Mouse (Mus musculus) cerebellum, adult 9-11 months (tissue): ENCODE measurements around the gene Lipc.

Source experiments
- DNase-seq: peaks from one replicate; pipeline ENCODE4 v3.0.0; 2022

Gene Lipc

DNA sequence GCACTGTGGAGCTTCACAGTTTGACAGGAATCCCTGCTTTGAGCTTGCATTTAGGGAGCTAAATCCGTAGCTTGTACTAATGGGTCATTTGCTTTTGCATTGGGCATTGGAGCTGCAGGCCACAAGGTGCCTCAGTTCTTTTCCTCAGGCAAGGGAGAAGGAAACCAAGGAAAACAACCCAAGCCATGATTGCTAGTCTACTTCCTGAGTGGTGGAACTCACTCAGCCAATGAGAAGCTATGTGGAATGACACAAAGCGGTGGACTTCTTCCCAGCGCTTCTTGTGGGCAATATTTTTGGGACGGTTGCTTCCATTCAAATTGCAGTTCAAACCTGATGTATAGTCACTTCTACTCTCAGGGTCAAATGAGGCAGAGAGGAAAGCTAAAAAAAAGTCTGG, at the start of gene Lipc:
Lipc (minus strand) TSS at position 101 of the 400 bp plus-strand sequence.
- DNase-seq, result no peak

DNA sequence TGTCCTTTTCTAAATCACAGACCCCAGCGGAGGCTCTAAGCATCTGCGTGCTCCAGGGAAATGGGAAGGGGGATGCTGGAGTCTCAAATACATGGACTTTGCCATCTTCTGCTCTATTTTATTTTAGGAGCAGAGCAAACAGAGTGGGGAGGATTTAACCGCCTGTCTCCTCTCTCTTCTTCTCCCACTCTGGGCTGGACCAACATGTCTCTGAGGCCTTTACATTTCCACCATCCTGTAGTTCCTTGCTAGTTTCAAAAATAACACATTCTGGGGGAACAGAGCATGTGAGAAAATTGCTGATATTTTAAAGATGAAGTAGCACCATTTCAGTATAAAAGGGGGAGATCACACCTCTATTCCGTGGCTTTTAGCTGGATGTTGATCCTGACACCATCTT, 47.1 kb upstream of the Lipc start:
- DNase-seq, result no peak

DNA sequence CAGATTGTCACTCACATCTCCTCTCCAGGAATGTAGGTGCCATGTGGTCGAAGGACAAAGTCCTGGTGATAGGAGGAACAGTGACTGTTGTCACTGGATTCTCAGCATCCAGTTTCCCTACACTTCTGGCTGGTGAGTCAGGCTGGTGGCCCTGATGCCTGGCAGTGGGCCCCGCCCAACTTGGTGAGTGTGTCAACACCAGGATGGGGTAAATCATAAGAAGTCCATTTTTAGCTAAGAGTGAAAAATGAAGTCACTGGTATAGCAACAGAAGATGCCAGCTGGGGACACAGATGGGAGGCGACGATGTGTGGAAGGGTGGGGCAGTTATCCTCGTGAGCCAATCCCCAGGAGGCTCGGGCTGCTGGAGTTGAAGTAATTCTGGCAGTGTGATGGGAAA, 46.7 kb upstream of the Lipc start:
- DNase-seq, result no peak

DNA sequence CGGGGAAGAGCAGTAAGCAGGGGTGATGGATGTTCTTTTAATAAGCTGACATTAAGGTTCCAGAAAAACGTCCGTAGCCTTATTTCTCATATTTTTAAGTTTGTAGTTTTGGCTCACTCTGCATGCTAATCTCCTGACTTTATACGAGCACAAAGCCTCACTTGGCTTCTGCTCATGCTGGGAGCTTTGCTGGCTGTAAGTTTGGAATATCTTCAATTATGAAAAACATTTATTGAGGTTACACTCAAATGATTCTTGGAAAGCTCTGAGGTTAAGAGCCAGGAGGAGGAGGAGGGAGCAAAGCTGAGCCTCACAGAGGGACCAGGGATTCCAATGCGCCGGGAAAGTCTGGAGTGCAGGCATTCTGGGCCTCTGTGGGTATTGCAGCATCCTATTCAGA, 41.3 kb upstream of the Lipc start:
- no peak for DNase-seq

DNA sequence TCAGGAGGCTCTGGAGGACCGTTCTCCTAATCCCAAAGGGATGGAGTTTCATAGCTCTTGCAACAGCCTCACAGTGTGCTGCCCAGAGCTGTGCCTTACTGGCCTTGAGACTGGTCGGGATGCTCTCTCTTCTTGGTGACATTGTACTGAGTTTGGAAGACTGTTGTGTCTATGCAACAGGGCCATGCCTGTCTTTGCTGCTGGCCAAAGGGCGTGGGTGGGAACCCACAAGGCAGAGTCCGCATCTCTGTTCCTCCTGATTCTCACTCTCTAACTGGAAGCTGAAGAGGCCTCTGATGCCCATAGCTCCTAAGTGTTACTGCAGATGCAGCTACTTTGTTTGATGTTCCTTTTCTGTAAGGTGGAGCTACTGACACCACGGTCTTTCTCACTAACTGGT, 39.4 kb upstream of the Lipc start:
- DNase-seq, result no peak

DNA sequence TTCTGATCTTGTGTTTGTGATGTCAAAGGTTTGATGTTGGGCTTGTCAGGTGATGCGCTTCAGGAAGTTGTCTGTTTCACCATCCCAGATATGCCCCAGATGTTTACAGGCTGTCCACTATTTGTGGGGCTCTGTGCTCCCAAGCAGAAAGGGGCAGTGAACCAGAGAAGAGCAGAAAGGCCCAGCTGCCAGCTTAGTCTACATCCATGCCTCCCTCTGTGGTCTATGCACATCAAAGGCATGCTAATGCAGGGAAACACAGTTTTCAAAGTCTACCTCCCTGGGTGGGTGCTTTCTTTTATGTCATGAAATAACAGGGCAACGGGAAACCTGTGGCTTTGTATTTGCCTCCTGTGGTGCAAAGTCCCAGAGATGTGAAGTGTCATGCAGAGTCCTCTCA, 35.2 kb upstream of the Lipc start:
- no peak for DNase-seq

DNA sequence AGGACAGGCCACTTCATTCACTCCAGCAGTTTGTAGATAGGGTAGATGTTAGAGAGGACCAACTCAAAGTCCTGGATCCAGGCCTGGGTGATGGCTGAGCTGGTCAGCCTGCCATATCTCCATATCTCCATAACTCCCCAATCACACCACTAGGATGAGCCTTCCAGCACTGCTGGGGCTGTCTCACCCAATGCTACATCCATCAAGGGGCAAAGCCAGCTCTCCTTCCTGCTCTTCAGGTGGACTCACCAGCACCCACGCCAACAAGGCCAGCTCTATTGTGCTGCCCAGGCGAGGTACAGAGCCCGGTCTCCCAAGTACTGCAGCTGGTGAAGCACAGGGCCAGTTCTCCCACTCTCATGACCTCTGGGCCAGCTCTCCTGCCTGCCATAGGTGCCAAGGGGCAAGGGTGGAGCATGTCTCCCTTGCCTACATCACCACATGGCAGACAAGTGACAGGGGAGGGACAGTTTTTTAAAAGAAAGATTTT, 31.0 kb upstream of the Lipc start:
- no peak for DNase-seq

DNA sequence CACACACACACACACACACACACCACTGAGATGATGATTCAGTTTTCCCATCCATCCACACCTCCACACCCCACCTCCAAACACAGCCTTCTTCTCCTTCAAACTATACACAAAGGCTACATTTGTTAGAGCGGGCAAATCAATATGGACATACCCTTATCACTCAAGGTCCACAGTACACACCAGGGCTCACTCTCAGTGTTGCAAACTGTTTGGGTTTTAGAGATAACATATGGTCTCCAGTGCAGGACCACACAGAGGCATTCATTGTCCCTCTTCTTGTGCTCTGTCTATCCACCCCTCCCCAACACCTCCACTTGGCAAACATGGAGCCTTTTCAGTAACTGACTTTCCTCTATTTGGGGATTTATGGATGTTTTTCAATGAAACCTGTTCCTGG, 29.7 kb upstream of the Lipc start:
- no peak for DNase-seq

DNA sequence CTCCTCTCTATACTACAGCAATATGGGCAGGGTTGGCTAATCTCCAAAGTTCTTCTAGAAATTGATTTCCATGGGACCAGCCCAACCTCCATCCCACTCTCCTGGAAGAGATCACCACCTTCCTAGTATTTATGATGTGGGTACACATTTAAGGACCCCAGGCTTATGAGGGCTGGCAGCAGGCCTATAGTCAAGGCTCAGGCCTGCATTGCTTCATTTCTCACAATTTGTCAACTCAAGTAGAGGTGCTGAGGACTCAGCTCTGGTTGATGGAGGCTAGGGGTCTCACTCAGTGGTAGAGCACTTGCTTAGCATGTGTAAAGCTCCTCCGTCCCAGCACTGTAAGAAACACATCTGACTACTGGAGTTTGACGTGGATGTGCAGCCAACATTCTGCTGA, 27.6 kb upstream of the Lipc start:
- DNase-seq, result no peak

DNA sequence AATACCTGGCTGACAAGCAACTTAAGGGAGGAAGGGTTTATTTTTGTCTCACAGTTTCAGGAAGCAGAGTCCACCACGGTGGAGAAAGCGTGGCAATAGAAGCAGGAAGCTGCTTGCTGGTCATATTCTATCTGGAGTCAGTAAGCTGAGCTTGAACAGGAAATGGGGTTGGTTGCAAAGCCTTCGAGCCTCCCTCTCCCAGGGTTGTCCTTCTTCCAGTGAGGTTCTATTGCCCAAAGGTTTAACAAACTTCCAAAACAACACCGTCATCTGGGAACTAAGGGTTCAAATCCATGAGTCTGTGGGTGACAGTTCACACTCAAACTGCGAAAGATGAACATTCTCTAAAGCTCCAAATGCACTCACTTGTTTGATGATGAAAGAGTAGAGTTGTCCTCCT, 27.1 kb upstream of the Lipc start:
- no peak for DNase-seq

DNA sequence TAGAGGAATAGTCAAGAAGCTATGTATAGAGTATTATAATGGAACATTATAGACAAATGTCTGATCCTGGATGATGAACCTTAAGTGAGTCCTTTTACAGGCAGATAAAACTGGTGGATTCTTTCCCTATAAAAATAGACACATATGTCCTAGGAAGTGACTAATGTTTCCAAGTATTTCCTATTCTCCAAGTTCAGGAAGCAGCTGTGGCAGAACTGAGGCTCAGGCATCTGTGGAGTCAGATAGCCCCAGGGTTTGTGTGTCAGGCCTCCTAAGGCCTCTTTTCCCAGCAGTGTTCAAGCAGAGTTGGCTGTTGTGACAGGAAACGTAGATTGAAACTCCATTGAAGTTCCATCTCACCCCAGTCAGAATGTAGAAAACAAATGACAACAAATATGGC, 25.4 kb upstream of the Lipc start:
- DNase-seq, result no peak

DNA sequence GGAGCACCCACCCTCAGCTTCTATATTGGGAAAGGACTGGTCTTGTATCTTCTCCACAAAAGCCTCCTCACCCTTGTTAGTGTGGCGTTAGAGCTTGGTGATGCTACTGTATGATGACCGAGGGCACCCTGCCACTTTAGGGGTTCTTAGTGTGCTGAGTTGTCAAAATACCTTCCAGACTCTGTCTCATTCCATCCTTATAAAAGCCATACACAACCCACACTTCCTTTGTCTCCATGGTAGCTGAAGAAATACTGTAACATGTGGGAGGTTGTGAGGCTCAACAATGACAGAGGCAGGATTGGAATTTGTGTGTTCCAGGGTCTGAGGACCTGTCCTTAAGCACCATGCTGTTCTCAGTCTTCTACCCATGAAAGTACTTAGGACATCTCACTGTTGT, 23.9 kb upstream of the Lipc start:
- no peak for DNase-seq

DNA sequence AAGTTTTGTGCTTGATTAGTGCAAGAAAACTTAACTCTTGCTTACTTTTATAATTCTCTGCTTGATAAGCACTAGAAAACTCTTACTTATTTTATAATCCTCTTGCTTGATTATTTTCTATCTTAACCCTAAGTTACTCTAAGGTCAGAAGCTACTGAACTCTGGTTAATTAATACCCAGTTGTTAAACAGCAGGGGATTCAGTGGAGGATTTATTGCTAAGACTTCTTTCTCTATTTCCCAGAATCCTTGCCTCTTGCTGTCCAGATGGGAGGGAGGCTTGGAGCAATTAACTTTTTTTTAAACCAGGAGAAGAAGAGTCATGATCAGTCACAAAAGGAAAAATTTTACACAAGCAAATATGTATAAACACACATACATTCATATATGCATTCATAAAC, 21.3 kb upstream of the Lipc start:
- no peak for DNase-seq

DNA sequence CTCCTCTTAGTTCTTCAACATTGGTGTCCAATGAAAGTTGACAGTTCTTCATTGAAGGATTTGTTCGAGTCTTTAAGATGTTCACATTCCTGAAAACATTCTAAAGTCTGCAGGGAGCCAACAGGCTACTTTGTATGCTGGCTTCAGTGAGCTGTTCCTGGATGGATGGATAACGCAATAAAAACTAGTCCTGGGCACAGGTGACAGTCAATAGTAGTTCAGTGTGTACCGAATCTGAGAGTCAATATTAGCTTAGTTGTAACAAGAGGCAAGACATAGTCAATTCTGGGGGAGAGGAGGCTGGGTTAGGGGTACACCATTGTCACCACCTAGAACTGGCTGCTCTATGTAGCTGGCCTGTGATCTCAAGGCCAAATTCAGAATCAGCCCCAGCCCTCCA, 17.2 kb upstream of the Lipc start:
- DNase-seq, result no peak

DNA sequence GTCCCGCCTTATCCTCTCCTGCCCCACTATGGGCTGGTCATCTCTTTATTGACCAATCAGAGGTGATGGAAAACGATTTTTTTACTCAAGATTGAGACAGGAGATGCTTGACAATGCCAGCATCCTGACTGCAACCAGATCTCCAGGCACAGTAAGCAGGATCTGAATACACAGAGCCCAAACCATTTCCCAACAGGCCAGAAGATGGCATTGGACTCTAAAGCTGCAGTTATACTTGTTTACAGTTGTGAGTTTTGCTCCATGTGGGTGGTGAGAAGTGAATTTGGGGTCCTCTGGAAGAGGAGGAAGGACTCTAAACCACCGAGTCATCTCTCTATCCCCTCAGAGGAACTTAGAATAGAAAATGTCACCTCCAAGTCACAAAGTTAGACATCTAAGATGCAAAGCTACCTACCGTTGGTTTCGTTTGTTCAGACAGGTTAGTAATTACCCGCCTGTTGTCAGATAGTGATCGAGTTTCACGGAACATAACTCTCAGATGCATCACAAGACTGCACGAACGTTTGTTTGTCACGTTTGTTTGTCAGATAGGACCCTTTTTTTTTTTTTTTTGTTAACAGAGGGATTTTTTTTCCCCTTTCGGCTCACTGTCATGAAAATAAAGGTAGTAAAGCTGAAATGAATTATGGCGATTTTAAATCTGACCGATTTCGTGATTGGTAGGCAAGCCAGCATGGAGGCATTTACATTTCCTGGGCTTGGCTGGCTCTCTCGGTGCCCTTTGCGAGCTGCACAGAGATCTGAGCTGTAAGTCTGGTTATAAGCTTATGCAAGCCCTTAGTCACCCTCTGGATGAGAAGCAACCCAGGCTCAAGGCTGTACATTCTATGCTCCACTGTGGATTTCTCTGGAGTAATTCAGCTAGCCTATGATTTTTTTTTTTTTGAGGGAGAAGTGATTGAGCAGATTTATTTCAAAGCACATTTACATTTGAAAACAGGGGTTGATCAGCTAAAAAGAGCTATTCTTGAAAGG, 14.3 kb upstream of the Lipc start:
- no peak for DNase-seq

DNA sequence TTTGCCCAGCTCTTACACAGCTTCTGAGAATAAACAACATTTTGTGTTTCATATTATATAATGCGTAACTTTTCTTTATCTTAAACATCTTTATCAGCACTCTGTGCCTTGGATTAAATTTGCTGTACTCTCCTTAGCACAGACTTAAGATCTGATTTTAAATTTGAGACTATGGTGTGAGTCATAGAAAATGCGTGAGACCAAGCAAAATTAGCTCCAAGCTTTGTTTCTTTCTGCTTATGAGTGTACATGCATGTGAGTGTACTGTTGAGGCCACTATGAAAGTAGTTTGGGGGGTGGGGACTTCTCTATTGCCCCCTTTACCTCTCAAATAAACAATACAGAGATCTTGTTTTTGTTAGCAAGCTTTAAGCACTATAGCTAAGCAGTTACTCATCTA, 13.4 kb upstream of the Lipc start:
- DNase-seq, result no peak

DNA sequence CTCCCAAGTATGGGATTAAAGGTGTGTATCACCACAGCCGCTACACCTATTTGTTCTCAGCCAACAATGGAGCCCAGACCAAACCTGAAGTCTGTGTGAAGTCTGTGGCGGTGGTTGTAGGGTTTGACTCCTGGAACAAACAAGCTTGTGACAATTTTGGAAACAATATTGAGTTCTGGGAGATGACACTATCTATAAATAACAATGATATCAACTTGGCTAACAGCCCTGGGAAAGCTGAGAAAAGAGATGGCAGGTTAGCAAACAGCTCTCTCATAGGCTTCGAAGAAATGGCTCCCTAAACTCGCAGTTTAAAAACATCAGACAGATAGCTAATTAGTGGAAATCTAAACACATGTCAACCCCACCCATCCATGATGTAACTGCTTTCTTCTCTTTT, 13.0 kb upstream of the Lipc start:
- no peak for DNase-seq

DNA sequence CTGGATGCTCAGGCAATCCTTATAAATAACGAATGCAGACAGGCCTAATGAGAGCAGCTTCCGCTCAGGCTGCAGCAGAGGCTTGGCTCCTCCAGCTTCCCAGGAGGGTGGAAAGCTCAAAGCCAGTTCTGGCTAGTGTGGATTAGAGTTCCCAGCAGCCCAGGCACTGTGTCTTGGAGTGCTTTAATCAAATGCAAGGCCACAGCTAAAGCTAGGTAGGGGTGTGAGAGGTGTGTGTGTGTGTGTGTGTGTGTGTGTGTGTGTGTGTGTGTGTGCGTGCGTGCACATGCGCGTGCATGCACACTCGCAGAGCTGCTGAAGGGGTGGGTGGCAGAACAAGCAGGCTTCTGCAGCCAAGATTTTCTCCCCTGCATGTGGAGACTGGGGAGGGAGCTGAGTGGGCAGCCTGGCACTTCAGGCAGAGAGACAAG, 11.4 kb upstream of the Lipc start:
- DNase-seq, result peak; percentile 65

DNA sequence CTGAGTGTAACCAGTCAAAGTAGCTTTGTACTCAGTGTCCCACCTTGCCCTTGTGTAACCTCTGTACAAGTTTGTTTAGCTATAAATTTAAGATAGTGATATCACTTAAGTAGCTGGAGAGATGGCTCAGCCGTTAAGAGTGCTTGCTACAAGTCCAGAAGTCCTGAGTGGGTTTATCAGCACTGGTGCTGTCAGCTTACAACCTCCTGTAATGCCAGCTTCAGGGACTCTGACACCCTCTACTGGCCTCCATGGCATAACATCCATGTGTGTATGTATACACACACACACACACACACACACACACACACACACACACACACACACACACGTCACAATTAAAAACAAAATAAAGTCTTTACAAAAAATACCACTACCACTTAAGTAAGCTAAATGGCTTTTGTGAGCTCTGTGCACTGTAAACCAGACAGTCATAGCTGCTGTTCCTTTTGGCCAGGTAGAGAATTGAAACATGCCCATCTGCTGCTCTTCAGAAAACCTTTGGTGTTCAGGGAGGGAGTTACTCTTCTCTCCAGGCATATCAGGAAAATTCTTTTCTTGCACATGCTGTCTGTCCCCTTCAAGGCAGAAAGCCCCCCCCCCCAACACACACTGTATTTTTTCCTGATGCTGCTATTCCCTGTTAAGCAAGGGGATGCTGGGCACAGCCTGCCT, 10.9 kb upstream of the Lipc start:
- no peak for DNase-seq

DNA sequence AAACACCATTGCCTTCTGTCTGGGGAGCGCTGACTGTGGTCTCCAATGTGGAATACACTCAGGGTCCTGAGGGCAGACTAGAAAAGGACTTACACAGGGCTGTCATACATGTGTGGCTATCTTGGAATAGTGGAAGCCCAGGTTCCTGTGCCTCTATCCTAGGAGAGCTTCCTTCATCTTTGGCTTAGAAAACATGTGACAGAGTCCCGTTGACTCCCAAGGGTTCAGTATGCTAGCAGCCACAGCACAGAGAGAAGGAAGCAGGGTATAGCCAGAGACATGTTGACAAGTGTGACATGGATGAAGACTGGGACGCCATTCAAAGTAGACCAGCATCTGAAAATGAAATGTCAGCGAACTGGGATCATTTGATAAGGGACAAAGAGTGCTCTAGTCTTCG, 8.3 kb upstream of the Lipc start:
- no peak for DNase-seq

DNA sequence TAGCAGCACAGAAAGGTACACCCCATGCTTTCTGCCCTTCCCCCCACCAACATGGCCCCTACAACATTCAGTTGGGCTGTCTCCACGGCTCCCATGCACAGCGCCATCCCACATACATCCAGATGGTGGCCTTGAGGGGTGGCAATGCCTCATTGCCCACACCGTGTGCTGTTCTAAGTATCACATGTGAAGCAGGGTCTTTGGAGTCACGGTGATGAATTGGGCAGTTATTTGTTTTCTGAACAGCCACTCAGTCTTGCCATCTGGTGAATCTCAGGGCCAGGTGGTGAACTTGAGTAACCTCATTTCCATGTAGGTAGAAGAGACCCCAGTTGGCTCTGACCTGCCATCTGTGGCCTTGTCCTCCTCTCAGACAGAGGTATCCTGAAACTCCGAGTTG, 7.8 kb upstream of the Lipc start:
- peak; percentile 89 for DNase-seq

DNA sequence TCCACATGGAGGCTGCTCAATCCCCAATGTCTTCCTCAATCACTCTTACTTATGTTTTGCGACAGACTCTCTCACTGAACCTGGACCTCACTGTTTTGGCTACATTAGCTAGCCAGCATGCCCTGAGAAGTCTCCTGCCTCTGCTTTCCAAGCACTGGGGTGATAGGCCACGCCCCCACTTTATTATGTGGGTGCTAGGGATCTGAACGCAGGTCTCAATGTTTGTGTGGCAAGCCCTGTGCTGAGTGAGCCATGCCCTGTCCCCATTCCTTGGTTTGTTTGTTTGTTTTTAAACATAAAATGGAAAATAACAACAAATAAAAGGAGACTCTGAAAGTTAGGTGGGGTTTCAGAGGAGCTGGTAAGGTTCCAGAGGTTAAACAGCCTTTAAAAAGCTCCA, 7.4 kb upstream of the Lipc start:
- DNase-seq, result peak; percentile 56

DNA sequence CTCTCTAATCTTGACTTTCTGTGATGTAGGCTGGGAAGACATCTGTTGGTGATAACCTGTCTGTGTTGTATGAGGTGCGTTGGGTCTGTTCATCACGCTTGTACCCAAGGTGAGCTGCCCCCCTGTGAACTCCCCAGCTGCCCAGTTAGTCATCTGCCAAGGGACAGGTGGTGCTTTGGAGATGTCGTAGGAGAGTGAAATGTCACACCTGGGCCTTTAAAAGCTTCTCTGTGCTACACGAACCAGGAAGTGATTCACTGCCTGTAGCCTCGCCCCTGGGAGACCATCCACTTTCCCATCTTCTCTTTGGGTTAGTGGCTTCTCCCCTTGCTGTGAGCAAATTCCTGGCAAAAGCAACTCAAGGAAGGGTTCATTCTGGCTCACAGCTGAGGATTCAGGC, 6.4 kb upstream of the Lipc start:
- peak; percentile 93 for DNase-seq

DNA sequence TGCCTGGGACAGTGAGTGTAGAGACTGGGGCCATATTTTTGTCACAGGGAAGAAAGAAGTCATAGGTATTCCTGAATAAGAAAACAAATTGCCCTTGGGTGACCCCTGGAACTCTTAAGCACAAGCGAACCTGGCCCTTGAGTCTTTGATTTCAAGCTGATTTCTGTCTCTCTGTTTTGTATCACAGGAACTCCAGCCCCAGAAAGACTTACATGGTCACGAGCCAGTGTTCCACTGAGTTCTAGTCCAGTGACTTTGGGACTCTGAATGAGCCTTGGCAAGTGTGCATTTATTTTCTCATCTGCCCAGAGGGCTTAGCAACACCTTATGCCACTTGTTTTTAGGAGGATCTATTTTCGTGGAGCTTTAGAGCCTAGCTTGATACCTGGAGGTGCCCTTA, 5.7 kb upstream of the Lipc start:
- DNase-seq, result peak; percentile 40
